Mouse (Mus musculus) forebrain, embryonic 14.5 days (tissue): Measurements from ENCODE around the gene Taar3. TPM values are rescaled to one million over a fixed set of nuclear protein-coding genes. Genes with fewer than 3 reads are reported as not detected.

Source experiments
- ATAC-seq: fragments of 200-750 bp; cut with Nextera tagmentation; 2 replicates; pipeline ENCODE4 v1.8.0; 2017; ENCODE audit warnings: mild to moderate bottlenecking, moderate library complexity
- DNase-seq: peaks from one replicate; pipeline ENCODE4 v3.0.0-alpha.2; 2015; ENCODE audit warnings: low spot score
- H3K27ac ChIP-seq: fragments of 300-500 bp; sonication (generic); 2 replicates; pipeline ENCODE4 v1.5.1; 2014; ENCODE audit warnings: low read depth, mild to moderate bottlenecking, control low read depth, low read length, moderate library complexity
- H3K27me3 ChIP-seq: fragments of 300-500 bp; sonication (generic); replicated peaks from 2 replicates; pipeline ENCODE4 v1.6.1; 2014; ENCODE audit warnings: low read length, control low read depth, mixed read lengths; ENCODE audit not compliant: control insufficient read depth, insufficient read depth
- H3K36me3 ChIP-seq: fragments of 300-500 bp; sonication (generic); 2 replicates; pipeline ENCODE4 v1.6.1; 2014; ENCODE audit warnings: low read length, control low read depth; ENCODE audit not compliant: control insufficient read depth, insufficient read depth
- H3K4me1 ChIP-seq: fragments of 300-500 bp; sonication (generic); 2 replicates; pipeline ENCODE4 v1.6.1; 2014; ENCODE audit warnings: antibody characterized with exemption, low read length, control low read depth; ENCODE audit not compliant: control insufficient read depth, insufficient read depth
- H3K4me2 ChIP-seq: fragments of 300-500 bp; sonication (generic); 2 replicates; pipeline ENCODE4 v1.6.1; 2014; ENCODE audit warnings: mild to moderate bottlenecking, control low read depth, low read length
- H3K4me3 ChIP-seq: fragments of 300-500 bp; sonication (generic); 2 replicates; pipeline ENCODE4 v1.5.1; 2014; ENCODE audit warnings: low read depth, low read length, control low read depth
- H3K9ac ChIP-seq: fragments of 300-500 bp; sonication (generic); 2 replicates; pipeline ENCODE4 v1.6.1; 2014; ENCODE audit warnings: mild to moderate bottlenecking, low read length, control low read depth, moderate library complexity
- H3K9me3 ChIP-seq: fragments of 300-500 bp; sonication (generic); replicated peaks from 2 replicates; pipeline ENCODE4 v1.6.1; 2016; ENCODE audit warnings: low read length, control low read depth, mixed read lengths; ENCODE audit not compliant: control insufficient read depth
- WGBS: fragments of 180-500 bp; shearing (Covaris S2); extraction: QIAGEN DNeasy Blood & Tissue Kit; methylation state at CpG from one replicate; pipeline ENCODE4 v1.1.7; 2014; 5-methylcytosine and 5-hydroxymethylcytosine counted together
- polyA plus RNA-seq: library from polyadenylated mRNA; unstranded; fragments of >200 nt; fragmentation: Nextera tagmentation; extraction: Ambion mirVana; gene quantifications from 2 replicates; pipeline ENCODE4 v1.2.1, GENCODE M21; 2014

The Taar3 gene
- polyA plus RNA-seq, 1 experiment from 2014 or later = not detected

DNA sequence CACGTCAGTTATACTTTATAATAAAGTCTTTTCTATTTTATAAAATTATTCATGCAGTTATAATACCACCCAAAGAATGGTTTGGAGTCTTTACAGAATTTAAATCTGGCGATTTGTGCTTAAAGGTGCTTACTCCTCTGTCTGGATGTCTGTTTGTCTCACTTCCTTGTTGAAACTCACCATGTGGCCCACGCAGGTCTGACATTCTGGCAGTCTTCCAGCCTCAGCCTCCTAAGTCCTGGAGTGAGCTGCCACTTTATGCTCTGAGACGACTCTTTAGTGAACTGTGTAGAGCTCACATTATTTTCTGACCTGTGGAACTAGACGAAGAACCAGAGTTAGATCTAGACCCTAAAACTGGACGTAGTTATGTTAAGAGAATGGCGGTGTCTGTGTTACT, 1.3 kb upstream of the Taar3 start:
- Histone ChIP-seq H3K4me1 (no peaks in the 10 kb centered on the region), H3K27me3 (no peaks in the 10 kb centered on the region), H3K36me3 (no peaks in the 10 kb centered on the region), H3K9me3 (no peaks in the 10 kb centered on the region), H3K4me3 (no peak overlapping the region), H3K27ac (no peak overlapping the region), H3K4me2 (no peak overlapping the region), H3K9ac (no peak overlapping the region)
- peak; percentile 24 for DNase-seq
- 50% methylated on average over 7 of the region's 7 CpGs for WGBS
- ATAC-seq = no peak

DNA sequence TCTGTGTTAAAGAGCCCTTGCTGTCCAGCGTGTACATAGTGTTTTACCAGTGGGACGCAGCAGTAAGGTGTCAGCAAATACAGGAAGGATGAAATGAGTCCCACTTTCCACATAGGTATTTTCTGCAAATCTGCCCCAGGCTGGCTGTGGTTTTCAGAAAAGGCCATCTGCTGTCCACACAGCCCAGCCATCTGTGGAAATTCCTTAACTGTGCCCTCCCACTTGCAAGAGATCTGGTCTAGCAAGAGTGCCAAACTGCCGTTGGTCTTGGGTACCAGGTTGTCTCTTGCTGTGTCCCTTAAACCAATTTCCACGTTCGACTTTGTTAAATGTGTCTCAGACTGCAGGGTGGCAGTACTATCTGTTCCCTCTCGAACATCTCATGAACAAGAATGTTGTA, 2.4 kb downstream of the Taar3 start:
- WGBS = 88% methylated on average over 6 of the region's 6 CpGs
- H3K36me3 ChIP-seq = no peaks in the 10 kb centered on the region
- no peak overlapping the region for H3K4me2 ChIP-seq
- no peak overlapping the region for H3K4me3 ChIP-seq
- no peak overlapping the region for H3K27ac ChIP-seq
- ATAC-seq (no peak), DNase-seq (no peak)
- H3K4me1 ChIP-seq = no peaks in the 10 kb centered on the region
- H3K9ac ChIP-seq = no peak overlapping the region
- H3K27me3 ChIP-seq = no peaks in the 10 kb centered on the region
- H3K9me3 ChIP-seq = no peaks in the 10 kb centered on the region

DNA sequence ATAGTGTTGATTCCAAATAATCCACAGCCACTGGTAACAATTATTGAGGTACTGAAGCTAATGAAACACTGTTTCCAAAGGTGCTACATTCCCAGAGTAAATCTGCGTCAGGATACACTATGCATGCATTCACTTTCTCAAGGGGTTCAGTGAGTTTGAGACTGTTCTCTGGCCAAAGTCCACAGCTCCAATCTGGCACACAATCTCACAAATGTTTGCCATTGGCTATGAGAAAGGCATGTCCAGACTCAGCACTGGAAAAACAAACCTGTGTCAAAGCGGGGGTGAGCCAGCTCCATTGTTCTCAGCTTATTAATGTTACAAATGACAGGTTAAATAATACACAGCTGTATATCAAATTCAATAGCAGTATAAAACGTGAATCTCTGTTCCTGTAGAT, 9.7 kb downstream of the Taar3 start:
- H3K36me3 ChIP-seq = no peaks in the 10 kb centered on the region
- no peaks in the 10 kb centered on the region for H3K9me3 ChIP-seq
- WGBS = 67% methylated on average over 3 of the region's 3 CpGs
- no peak overlapping the region for H3K4me2 ChIP-seq
- no peak overlapping the region for H3K27ac ChIP-seq
- ATAC-seq (no peak), DNase-seq (no peak)
- no peak overlapping the region for H3K4me3 ChIP-seq
- H3K9ac ChIP-seq = no peak overlapping the region
- H3K27me3 ChIP-seq = no peaks in the 10 kb centered on the region
- no peaks in the 10 kb centered on the region for H3K4me1 ChIP-seq

DNA sequence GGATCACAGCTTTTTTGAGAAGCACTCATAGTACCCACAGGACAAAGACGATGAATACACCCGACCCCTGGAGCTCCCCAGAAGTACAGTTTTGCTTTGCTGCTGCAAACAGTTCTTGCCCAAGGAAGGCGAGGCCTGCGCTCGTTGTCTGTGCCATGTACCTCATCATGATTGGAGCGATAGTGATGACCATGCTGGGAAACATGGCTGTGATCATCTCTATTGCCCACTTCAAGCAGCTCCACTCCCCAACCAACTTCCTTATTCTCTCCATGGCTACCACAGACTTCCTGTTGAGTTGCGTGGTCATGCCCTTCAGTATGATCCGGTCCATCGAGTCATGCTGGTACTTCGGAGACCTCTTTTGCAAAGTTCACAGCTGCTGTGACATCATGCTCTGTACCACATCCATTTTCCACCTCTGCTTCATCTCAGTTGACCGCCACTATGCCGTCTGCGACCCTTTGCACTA, 11.1 kb downstream of the Taar3 start, which contains the start of gene Taar4:
Gene Taar4, plus strand, starts transcription at position 51 of the 472 bp plus-strand sequence.
- DNase-seq = no peak
- WGBS = 95% methylated on average over 13 of the region's 13 CpGs
- H3K4me3 ChIP-seq = no peak within 1 kb of the TSS

DNA sequence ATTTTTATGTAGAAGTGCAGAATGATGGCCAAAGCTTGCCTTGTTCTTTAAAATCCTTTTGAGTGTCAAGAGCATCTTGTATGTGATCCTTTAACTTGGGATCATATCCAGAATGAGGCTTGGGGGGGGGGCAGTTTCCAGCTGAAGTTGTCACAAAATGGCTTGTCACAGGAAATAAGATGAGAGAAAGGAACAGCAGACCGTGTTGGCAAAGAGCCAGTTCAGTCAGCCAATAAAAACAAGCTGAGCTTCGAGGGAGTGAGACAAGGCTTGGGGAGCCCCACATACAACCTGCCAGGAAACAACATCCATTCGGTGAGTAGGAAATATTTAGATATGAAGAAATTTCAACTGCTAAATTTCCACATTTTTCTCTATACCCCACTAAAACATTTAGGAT, 14.1 kb downstream of the Taar3 start:
- ATAC-seq (peak; percentile 78; the same call in 1 of the 2 replicates), DNase-seq (peak; percentile 63)
- Histone ChIP-seq H3K27ac (no peak overlapping the region), H3K4me3 (no peak overlapping the region), H3K9me3 (no peaks in the 10 kb centered on the region), H3K36me3 (no peaks in the 10 kb centered on the region), H3K9ac (no peak overlapping the region), H3K27me3 (no peaks in the 10 kb centered on the region), H3K4me2 (no peak overlapping the region), H3K4me1 (no peaks in the 10 kb centered on the region)
- WGBS = 43% methylated on average over 3 of the region's 3 CpGs

More for the DNA sequence above, 11.1 kb downstream of the Taar3 start, which contains the start of gene Taar4:
- Histone ChIP-seq H3K9ac (no peak within 1 kb of the TSS), H3K9me3 (no peaks in the 10 kb centered on the region), H3K36me3 (no peaks in the 10 kb centered on the region), H3K27me3 (no peaks in the 10 kb centered on the region), H3K4me1 (no peaks in the 10 kb centered on the region), H3K4me2 (no peak within 1 kb of the TSS), H3K27ac (no peak within 1 kb of the TSS)
- no peak for ATAC-seq

DNA sequence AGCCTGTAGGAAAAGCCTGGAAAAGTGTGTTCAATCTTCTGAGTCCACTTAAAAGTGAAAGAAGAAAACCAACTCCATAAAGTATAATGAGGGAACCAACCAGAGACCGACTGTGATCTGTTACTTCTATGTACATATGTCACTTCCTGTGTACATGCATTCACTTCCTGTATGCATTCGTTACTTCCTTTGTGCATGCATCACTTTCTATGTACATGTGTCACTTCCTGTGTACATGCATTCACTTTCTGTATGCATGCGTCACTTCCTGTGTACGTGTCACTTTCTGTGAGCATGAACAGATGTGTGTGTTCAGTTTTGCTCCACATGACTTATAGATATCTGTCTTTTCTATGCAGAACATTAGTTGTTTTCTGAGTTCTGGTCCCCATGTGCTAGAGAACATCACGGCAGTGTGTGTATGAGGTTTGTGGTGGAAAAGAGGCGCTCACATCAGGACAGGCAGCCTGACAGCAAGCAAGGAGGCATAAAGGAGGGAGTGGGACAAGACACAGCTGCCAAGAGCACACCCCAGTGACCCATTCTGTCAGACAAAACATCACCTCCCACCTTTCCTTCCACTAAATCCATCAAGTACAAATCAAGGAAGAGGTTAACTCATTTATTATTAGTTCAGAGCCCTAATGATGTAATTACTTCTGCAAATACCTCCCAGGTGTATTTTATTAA, 15.7 kb downstream of the Taar3 start:
- H3K27ac ChIP-seq = no peak overlapping the region
- no peaks in the 10 kb centered on the region for H3K36me3 ChIP-seq
- ATAC-seq = no peak
- H3K27me3 ChIP-seq = no peaks in the 10 kb centered on the region
- no peaks in the 10 kb centered on the region for H3K9me3 ChIP-seq
- no peak overlapping the region for H3K4me3 ChIP-seq
- no peak for DNase-seq
- H3K9ac ChIP-seq = no peak overlapping the region
- H3K4me1 ChIP-seq = no peaks in the 10 kb centered on the region
- no peak overlapping the region for H3K4me2 ChIP-seq
- WGBS = 95% methylated on average over 6 of the region's 6 CpGs

DNA sequence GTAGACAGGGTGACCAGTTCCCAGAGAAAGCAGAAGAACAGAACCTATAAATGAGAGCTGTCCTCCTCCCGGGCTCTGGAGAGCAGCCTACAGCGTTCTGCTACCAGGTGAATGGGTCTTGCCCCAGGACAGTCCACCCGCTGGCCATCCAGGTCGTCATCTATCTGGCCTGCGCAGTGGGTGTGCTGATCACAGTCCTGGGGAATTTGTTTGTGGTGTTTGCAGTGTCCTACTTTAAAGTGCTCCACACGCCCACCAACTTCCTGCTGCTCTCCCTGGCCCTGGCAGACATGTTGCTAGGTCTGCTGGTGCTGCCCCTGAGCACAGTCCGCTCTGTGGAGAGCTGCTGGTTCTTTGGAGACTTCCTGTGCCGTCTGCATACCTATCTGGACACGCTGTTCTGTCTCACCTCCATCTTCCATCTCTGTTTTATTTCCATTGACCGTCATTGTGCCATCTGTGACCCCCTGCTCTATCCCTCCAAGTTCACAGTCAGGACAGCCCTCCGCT, 21.4 kb downstream of the Taar3 start, which contains the start of gene Taar5:
Gene Taar5, plus strand, starts transcription at position 51 of the 510 bp plus-strand sequence.
- H3K9me3 ChIP-seq = no peaks in the 10 kb centered on the region
- WGBS = 94% methylated on average over 11 of the region's 11 CpGs
- H3K36me3 ChIP-seq = no peaks in the 10 kb centered on the region
- H3K27ac ChIP-seq = no peak within 1 kb of the TSS
- H3K4me3 ChIP-seq = no peak within 1 kb of the TSS
- no peak within 1 kb of the TSS for H3K9ac ChIP-seq
- no peak for DNase-seq
- no peak within 1 kb of the TSS for H3K4me2 ChIP-seq
- no peaks in the 10 kb centered on the region for H3K4me1 ChIP-seq
- ATAC-seq = no peak
- no peaks in the 10 kb centered on the region for H3K27me3 ChIP-seq

DNA sequence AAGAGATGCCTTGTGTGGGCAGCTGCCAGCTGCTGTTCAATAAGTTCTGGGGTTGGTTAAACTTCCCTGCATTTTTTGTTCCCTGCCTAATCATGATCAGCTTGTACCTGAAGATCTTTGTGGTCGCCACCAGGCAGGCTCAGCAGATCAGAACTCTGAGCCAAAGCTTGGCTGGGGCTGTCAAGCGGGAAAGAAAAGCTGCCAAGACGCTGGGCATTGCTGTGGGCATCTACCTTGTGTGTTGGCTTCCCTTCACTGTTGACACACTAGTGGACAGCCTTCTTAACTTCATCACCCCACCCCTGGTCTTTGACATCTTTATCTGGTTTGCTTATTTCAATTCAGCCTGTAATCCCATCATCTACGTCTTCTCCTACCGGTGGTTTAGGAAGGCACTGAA, 21.9 kb downstream of the Taar3 start:
- no peak overlapping the region for H3K4me3 ChIP-seq
- WGBS = 89% methylated on average over 5 of the region's 5 CpGs
- H3K9ac ChIP-seq = no peak overlapping the region
- H3K36me3 ChIP-seq = no peaks in the 10 kb centered on the region
- DNase-seq = no peak
- no peak overlapping the region for H3K27ac ChIP-seq
- H3K27me3 ChIP-seq = no peaks in the 10 kb centered on the region
- ATAC-seq = no peak
- H3K4me1 ChIP-seq = no peaks in the 10 kb centered on the region
- H3K4me2 ChIP-seq = no peak overlapping the region
- H3K9me3 ChIP-seq = no peaks in the 10 kb centered on the region

DNA sequence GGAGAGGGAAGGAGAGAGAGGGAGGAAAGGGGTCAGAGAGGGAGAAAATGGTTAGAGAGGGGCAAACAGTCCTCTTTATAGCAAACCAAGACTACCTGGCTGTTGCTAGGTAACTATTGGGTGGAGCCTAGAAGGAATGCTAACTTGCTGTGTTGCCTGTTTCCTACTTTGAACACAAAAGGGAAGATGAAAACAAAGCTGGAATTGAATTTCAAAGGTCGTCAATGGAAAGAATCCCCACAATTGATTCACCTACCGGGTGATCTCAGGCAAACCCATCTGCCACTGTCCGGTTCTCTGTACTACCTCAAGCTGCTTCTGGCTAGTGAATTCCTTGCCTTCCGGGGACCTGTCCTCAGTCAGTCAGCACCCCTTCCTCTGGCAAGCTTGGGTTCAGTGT, 28.6 kb downstream of the Taar3 start:
- no peak overlapping the region for H3K4me3 ChIP-seq
- ATAC-seq = no peak
- H3K27me3 ChIP-seq = no peaks in the 10 kb centered on the region
- no peaks in the 10 kb centered on the region for H3K9me3 ChIP-seq
- H3K36me3 ChIP-seq = no peaks in the 10 kb centered on the region
- no peak for DNase-seq
- H3K4me1 ChIP-seq = no peaks in the 10 kb centered on the region
- H3K4me2 ChIP-seq = no peak overlapping the region
- no peak overlapping the region for H3K9ac ChIP-seq
- WGBS = 40% methylated on average over 4 of the region's 4 CpGs
- H3K27ac ChIP-seq = no peak overlapping the region
